Mouse (Mus musculus) left cerebral cortex, adult 2 months (tissue): ENCODE data around the gene Dock1. TPM values are rescaled to one million over a fixed set of nuclear protein-coding genes. Genes with fewer than 3 reads are reported as not detected.

ENCODE experiments used
- DNase-seq, 2 experiments: peaks; one replicate each; pipeline ENCODE4 v3.0.0; 2021 to 2022; ENCODE audit warnings: low spot score in 2 of 2, mixed read lengths in 1 of 2; ENCODE audit errors: extremely low spot score in 1 of 2
- H3K27ac ChIP-seq: fragments of 200-600 bp; 2 replicates; pipeline ENCODE4 v1.8.1; 2022
- H3K4me3 ChIP-seq: fragments of 200-600 bp; 2 replicates; pipeline ENCODE4 v1.8.1; 2022
- CTCF ChIP-seq: fragments of 200-600 bp; IDR thresholded peaks from 2 replicates; pipeline ENCODE4 v1.8.1; 2022; ENCODE audit warnings: antibody characterized with exemption, mild to moderate bottlenecking, moderate library complexity
- intact Hi-C: fragments of 180-260 bp; cut with DNase I; formaldehyde crosslinking; loops from one replicate; pipeline ENCODE4 v1.15.1; 2025
- total RNA-seq, 2 experiments: library from RNA; stranded (reverse); gene quantifications; 2 replicates each; pipeline ENCODE4 v1.2.3; 2021

Dock1 gene
- total RNA-seq, 2 experiments from 2014 or later = 21.7 to 22.4 TPM

- DNase-seq = no peak
- intact Hi-C loops = loop anchor here (2.0 kb wide), 1 partner anchor 48 kb away; no protein-coding TSS in a partner anchor
- Histone ChIP-seq H3K4me3 (no peak overlapping the region), H3K27ac (no peak overlapping the region)
- no peak for TF ChIP-seq CTCF
Measured at GRCm38 (mm10) chr7:134726530-134727258, 56.2 kb downstream of the Dock1 start.

GRCm38 (mm10) chr7:134729348-134729747, 58.9 kb downstream of the Dock1 start:
- intact Hi-C loops = no loop called here
- no peak for TF ChIP-seq CTCF
- Histone ChIP-seq H3K4me3 (no peak overlapping the region), H3K27ac (no peak overlapping the region)
- DNase-seq = no peak

DNA sequence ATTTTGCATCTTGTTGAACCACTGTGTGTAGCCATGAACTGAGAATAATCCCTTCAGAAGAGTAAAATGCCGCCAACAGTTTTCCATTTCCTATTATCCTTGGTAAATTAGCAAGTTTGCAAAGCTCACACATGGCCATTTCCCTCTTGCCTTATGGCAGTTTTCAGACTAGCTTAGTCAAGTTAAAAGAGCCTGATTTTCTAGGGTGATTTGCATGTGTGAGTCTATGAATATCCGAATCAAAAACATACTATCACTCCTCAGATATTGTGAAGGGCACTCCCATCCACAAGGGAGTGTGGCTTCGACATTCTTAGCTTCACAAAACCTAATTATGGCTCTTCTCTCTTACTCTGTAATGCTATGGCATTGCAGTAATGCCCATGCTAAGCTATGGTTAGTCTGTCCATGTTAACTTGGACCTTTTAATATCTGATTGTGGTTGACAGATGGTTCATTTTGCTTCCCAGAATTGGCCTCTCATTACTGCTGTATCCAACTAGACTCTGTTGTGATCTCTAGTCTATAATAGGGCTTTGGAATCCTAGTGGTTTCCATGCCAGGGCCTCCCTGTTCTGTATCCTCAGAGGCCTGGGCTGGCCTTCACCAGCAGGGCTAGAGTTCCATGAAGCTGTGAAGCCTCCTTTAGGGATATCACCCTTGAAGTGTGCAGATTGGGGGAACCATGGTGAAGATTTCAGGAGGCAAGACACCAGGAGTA, 60.1 kb downstream of the Dock1 start:
- intact Hi-C loops = no loop called here
- no peak for TF ChIP-seq CTCF
- no peak for DNase-seq

GRCm38 (mm10) chr7:134747059-134747458, 76.6 kb downstream of the Dock1 start:
- no peak for DNase-seq
- intact Hi-C loops = no loop called here
- no peak for TF ChIP-seq CTCF
- Histone ChIP-seq H3K4me3 (no peak overlapping the region), H3K27ac (no peak overlapping the region)

More for the DNA sequence above, 60.1 kb downstream of the Dock1 start:
- Histone ChIP-seq H3K4me3 (no peak overlapping the region), H3K27ac (no peak overlapping the region)

GRCm38 (mm10) chr7:134748376-134748775, 77.9 kb downstream of the Dock1 start:
- Histone ChIP-seq H3K27ac (no peak overlapping the region), H3K4me3 (no peak overlapping the region)
- no peak for DNase-seq
- no peak for TF ChIP-seq CTCF
- intact Hi-C loops = no loop called here

DNA sequence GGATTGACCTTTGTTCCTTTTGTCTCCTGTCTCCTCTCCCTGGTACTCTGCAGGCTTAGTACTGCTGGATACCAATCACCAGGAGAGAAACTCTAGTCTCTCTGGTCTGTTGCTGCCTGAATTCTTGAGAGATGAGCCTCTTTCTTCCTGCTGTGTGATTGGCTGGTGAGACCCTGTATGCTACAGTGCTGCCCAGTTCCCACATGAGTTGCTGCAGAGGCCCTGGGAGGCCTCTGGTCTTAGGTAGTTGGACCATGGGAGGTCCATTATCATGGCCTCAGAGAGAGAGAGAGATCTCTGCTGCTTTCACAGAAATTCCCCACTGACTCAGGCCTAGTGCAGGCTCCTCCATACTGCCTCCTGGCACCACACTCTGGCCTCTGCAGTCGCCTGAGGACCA, 79.2 kb downstream of the Dock1 start:
- intact Hi-C loops = no loop called here
- DNase-seq = no peak
- H3K4me3 ChIP-seq = no peak overlapping the region
- no peak for TF ChIP-seq CTCF
- no peak overlapping the region for H3K27ac ChIP-seq

- no peak for DNase-seq
- intact Hi-C loops = no loop called here
- Histone ChIP-seq H3K4me3 (no peak overlapping the region), H3K27ac (no peak overlapping the region)
- TF ChIP-seq CTCF = no peak
Measured at GRCm38 (mm10) chr7:134751496-134751895, 81.0 kb downstream of the Dock1 start.

GRCm38 (mm10) chr7:134753417-134753816, 83.0 kb downstream of the Dock1 start:
- no peak for TF ChIP-seq CTCF
- intact Hi-C loops = no loop called here

GRCm38 (mm10) chr7:134757605-134758004, 87.2 kb downstream of the Dock1 start:
- H3K4me3 ChIP-seq = no peak overlapping the region
- H3K27ac ChIP-seq = no peak overlapping the region
- TF ChIP-seq CTCF = no peak
- intact Hi-C loops = no loop called here
- DNase-seq = no peak

More at GRCm38 (mm10) chr7:134753417-134753816, 83.0 kb downstream of the Dock1 start:
- no peak overlapping the region for H3K4me3 ChIP-seq
- no peak overlapping the region for H3K27ac ChIP-seq
- DNase-seq = no peak

DNA sequence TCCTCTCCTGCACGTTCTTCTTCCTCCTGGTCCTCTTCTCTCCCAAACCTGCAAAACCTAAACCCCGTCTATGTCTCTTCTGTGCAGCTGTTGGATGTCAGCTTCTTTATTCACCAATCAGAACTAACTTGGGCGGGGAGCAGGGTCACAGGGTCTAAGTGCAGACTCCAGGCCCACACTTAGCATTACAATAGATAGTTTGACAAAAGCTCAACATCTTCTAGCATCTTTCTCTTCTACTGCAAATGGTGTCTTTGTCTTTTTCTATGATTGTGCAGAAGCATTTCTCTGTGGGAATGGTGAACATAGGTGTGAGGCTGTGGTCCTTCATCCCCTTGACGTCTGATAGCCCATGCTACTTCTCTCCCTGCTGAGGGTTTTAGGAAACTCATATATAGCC, 91.3 kb downstream of the Dock1 start:
- no peak overlapping the region for H3K27ac ChIP-seq
- no peak overlapping the region for H3K4me3 ChIP-seq
- intact Hi-C loops = no loop called here
- no peak for TF ChIP-seq CTCF
- no peak for DNase-seq

DNA sequence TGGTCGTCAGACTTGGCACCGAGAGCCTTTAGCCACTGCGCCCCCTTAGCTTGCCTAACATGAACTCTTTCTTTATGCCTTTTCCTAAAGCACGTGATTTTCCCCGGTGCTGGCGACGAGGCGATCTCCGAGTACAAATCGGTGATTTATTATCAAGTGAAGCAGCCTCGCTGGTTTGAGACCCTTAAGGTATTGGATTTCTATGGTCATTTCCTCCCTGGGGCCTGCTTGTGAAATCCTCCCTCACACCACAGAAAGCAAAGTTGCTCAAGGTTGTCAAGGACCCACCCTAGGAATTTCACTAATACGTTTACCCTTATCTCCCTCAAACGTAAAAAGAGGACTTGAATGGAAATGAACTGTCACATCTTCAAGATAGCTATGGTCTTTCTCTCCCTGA, 94.7 kb downstream of the Dock1 start:
- no peak overlapping the region for H3K27ac ChIP-seq
- DNase-seq = no peak
- TF ChIP-seq CTCF = no peak
- no peak overlapping the region for H3K4me3 ChIP-seq
- intact Hi-C loops = no loop called here

DNA sequence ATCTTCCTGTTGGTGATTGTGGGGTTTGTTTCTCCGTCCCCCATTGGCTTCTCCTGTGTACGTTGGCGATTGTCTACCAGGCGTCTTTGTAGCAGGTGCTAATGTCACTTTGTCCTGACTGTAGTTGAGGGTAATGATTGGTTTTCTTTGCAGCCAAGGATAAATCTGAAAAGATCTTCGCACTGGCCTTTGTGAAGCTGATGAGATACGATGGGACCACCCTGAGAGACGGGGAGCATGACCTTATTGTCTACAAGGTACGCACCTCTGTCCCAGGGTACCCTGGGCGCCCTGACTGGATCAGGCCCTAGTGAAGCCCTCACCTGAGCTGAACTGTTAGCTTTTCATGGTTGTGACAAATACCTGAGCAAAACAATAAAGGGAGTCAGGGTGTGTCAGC, 100.9 kb downstream of the Dock1 start:
- Histone ChIP-seq H3K4me3 (no peak overlapping the region), H3K27ac (no peak overlapping the region)
- DNase-seq = no peak
- intact Hi-C loops = loop anchor here (10.0 kb wide), 1 partner anchor 387 kb away; the partner anchor contains the start of gene D7Ertd443e
- no peak for TF ChIP-seq CTCF
